Mouse (Mus musculus): ENCODE measurements at regions not wholly inside any gene's neighbourhood (a gene's known extent, or its start where the extent isn't known, plus 50 kb on each side); places are given as distances from the start of the nearest gene placed in this dataset.

- H3K4me3 ChIP-seq (ENCODE audit: low read depth, low read length), result no peak overlapping the region
- 94% methylated on average over 4 of the region's 4 CpGs for WGBS
- no peaks in the 10 kb centered on the region for H3K27me3 ChIP-seq (ENCODE audit: control insufficient read depth, insufficient read depth, low read length)
- H3K9me3 ChIP-seq (ENCODE audit: control insufficient read depth, low read length), result no peaks in the 10 kb centered on the region
- no peak for ATAC-seq (replicated peaks; ENCODE audit: low FRiP score)
- H3K27ac ChIP-seq (ENCODE audit: low read depth, low read length), result no peak overlapping the region
- H3K9ac ChIP-seq (ENCODE audit: low read length), result no peak overlapping the region
- H3K36me3 ChIP-seq (ENCODE audit: control insufficient read depth, insufficient read depth, low read length), result no peaks in the 10 kb centered on the region
- no peak for DNase-seq (ENCODE audit: low spot score)
- no peak overlapping the region for H3K4me2 ChIP-seq (ENCODE audit: low read depth, low read length, severe bottlenecking)
- H3K4me1 ChIP-seq (replicated peaks; ENCODE audit: control insufficient read depth, insufficient read depth, low read length), result no peaks in the 10 kb centered on the region
Measured at GRCm38 (mm10) chr9:14141321-14141720, 133.5 kb upstream of the Sesn3 start.

GRCm38 (mm10) chr9:14143988-14144387 is 130.9 kb upstream of the Sesn3 start:
- no peak overlapping the region for H3K4me3 ChIP-seq (ENCODE audit: low read depth, low read length)
- ATAC-seq (replicated peaks; ENCODE audit: low FRiP score), result no peak
- H3K27me3 ChIP-seq (ENCODE audit: control insufficient read depth, insufficient read depth, low read length), result no peaks in the 10 kb centered on the region
- no peak overlapping the region for H3K9ac ChIP-seq (ENCODE audit: low read length)
- no peaks in the 10 kb centered on the region for H3K36me3 ChIP-seq (ENCODE audit: control insufficient read depth, insufficient read depth, low read length)
- WGBS, result 65% methylated on average over 2 of the region's 2 CpGs
- no peak for DNase-seq (ENCODE audit: low spot score)
- no peak overlapping the region for H3K27ac ChIP-seq (ENCODE audit: low read depth, low read length)
- no peak overlapping the region for H3K4me2 ChIP-seq (ENCODE audit: low read depth, low read length, severe bottlenecking)
- H3K9me3 ChIP-seq (ENCODE audit: control insufficient read depth, low read length), result no peaks in the 10 kb centered on the region
- H3K4me1 ChIP-seq (replicated peaks; ENCODE audit: control insufficient read depth, insufficient read depth, low read length), result no peaks in the 10 kb centered on the region

GRCm38 (mm10) chr9:14147088-14147487 is 127.8 kb upstream of the Sesn3 start:
- Histone ChIP-seq H3K4me1 (replicated peaks; ENCODE audit: control insufficient read depth, insufficient read depth, low read length) (no peaks in the 10 kb centered on the region), H3K4me3 (ENCODE audit: low read depth, low read length) (no peak overlapping the region), H3K27me3 (ENCODE audit: control insufficient read depth, insufficient read depth, low read length) (no peaks in the 10 kb centered on the region), H3K27ac (ENCODE audit: low read depth, low read length) (no peak overlapping the region), H3K9ac (ENCODE audit: low read length) (no peak overlapping the region), H3K9me3 (ENCODE audit: control insufficient read depth, low read length) (no peaks in the 10 kb centered on the region), H3K36me3 (ENCODE audit: control insufficient read depth, insufficient read depth, low read length) (no peaks in the 10 kb centered on the region), H3K4me2 (ENCODE audit: low read depth, low read length, severe bottlenecking) (no peak overlapping the region)
- ATAC-seq (replicated peaks; ENCODE audit: low FRiP score) (no peak), DNase-seq (ENCODE audit: low spot score) (no peak)
- 89% methylated on average over 7 of the region's 7 CpGs for WGBS

GRCm38 (mm10) chr9:14147731-14148130 is 127.1 kb upstream of the Sesn3 start:
- no peaks in the 10 kb centered on the region for H3K36me3 ChIP-seq (ENCODE audit: control insufficient read depth, insufficient read depth, low read length)
- H3K9ac ChIP-seq (ENCODE audit: low read length), result no peak overlapping the region
- ATAC-seq (replicated peaks; ENCODE audit: low FRiP score) (no peak), DNase-seq (ENCODE audit: low spot score) (no peak)
- no peak overlapping the region for H3K4me2 ChIP-seq (ENCODE audit: low read depth, low read length, severe bottlenecking)
- no peaks in the 10 kb centered on the region for H3K27me3 ChIP-seq (ENCODE audit: control insufficient read depth, insufficient read depth, low read length)
- H3K9me3 ChIP-seq (ENCODE audit: control insufficient read depth, low read length), result no peaks in the 10 kb centered on the region
- H3K27ac ChIP-seq (ENCODE audit: low read depth, low read length), result no peak overlapping the region
- no peaks in the 10 kb centered on the region for H3K4me1 ChIP-seq (replicated peaks; ENCODE audit: control insufficient read depth, insufficient read depth, low read length)
- no peak overlapping the region for H3K4me3 ChIP-seq (ENCODE audit: low read depth, low read length)
- WGBS, result 84% methylated on average over 4 of the region's 4 CpGs

- DNase-seq (ENCODE audit: low spot score), result no peak
- WGBS, result 70% methylated on average over 9 of the region's 9 CpGs
- H3K27ac ChIP-seq (ENCODE audit: low read depth, low read length), result no peak overlapping the region
Measured at GRCm38 (mm10) chr9:14150288-14150687, 124.6 kb upstream of the Sesn3 start.

DNA sequence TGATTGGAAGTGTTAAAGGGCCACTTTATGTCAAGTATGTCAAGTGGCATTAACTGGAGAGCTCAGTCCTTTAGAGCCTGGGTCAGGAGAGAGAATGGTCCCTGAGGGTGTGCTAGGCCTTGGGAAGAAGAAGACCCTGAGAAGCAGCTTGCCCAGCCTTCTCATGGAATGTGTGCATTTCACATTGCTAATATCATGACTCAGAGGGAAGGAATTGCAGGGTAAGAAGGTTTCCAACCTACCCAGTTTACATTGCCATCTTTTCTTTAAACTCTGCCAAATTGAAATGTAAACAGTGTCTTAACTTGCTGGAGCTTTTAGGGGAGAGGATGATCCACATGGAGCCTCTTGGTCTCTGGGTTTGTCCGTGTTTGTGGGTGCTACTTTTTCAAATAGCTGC is 117.9 kb upstream of the Sesn3 start:
- ATAC-seq (replicated peaks; ENCODE audit: low FRiP score), result no peak
- Histone ChIP-seq H3K4me3 (ENCODE audit: low read depth, low read length) (no peak overlapping the region), H3K9me3 (ENCODE audit: control insufficient read depth, low read length) (no peaks in the 10 kb centered on the region), H3K27ac (ENCODE audit: low read depth, low read length) (no peak overlapping the region), H3K4me2 (ENCODE audit: low read depth, low read length, severe bottlenecking) (no peak overlapping the region), H3K36me3 (ENCODE audit: control insufficient read depth, insufficient read depth, low read length) (no peaks in the 10 kb centered on the region), H3K9ac (ENCODE audit: low read length) (no peak overlapping the region), H3K27me3 (ENCODE audit: control insufficient read depth, insufficient read depth, low read length) (no peaks in the 10 kb centered on the region), H3K4me1 (replicated peaks; ENCODE audit: control insufficient read depth, insufficient read depth, low read length) (no peaks in the 10 kb centered on the region)
- no peak for DNase-seq (ENCODE audit: low spot score)
- WGBS, result 73% methylated on average over 1 of the region's 1 CpGs

More at GRCm38 (mm10) chr9:14150288-14150687, 124.6 kb upstream of the Sesn3 start:
- Histone ChIP-seq H3K4me3 (ENCODE audit: low read depth, low read length) (no peak overlapping the region), H3K36me3 (ENCODE audit: control insufficient read depth, insufficient read depth, low read length) (no peaks in the 10 kb centered on the region), H3K4me2 (ENCODE audit: low read depth, low read length, severe bottlenecking) (no peak overlapping the region), H3K4me1 (replicated peaks; ENCODE audit: control insufficient read depth, insufficient read depth, low read length) (no peaks in the 10 kb centered on the region), H3K27me3 (ENCODE audit: control insufficient read depth, insufficient read depth, low read length) (no peaks in the 10 kb centered on the region), H3K9me3 (ENCODE audit: control insufficient read depth, low read length) (no peaks in the 10 kb centered on the region), H3K9ac (ENCODE audit: low read length) (no peak overlapping the region)
- ATAC-seq (replicated peaks; ENCODE audit: low FRiP score), result no peak

DNA sequence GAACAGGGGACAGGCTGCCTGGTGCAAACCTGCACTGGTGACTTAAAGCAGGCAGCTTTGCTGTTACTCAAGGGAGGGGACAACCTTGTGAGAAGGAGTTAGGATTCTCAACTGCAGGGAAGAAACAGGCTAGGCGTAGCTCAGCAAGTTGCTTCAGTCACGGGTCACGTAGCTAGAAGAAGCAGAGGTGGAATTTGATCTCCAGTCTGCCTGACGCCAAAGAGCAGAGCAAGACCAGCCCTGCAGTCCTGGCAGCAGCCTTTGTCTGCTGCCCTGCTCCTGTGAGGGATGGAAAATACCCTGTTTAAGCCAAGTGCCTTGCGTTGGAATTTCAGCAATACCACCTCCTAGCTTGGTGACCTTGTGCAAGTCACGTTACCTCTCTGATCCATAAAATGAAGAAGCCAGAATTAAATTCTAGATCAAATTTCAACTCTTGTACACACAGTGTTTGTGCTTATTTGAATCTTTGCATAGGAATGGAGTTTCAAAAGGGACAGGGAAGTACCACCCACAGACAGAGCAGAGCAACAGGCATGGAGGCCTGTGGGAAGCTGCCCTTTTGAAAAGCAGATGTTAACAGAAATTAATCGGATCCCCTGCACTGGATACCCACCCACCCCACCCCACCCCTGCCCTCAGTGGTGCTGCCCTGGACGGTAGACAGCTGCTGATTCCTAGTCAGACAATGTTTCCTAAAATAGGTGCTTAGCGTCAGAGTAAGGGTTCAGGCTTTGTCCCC is 116.6 kb upstream of the Sesn3 start:
- ATAC-seq (replicated peaks; ENCODE audit: low FRiP score) (no peak), DNase-seq (ENCODE audit: low spot score) (no peak)
- Histone ChIP-seq H3K36me3 (ENCODE audit: control insufficient read depth, insufficient read depth, low read length) (no peaks in the 10 kb centered on the region), H3K4me3 (ENCODE audit: low read depth, low read length) (no peak overlapping the region), H3K9ac (ENCODE audit: low read length) (no peak overlapping the region), H3K4me1 (replicated peaks; ENCODE audit: control insufficient read depth, insufficient read depth, low read length) (no peaks in the 10 kb centered on the region), H3K27me3 (ENCODE audit: control insufficient read depth, insufficient read depth, low read length) (no peaks in the 10 kb centered on the region), H3K4me2 (ENCODE audit: low read depth, low read length, severe bottlenecking) (no peak overlapping the region), H3K9me3 (ENCODE audit: control insufficient read depth, low read length) (no peaks in the 10 kb centered on the region), H3K27ac (ENCODE audit: low read depth, low read length) (no peak overlapping the region)
- WGBS, result 32% methylated on average over 9 of the region's 9 CpGs

- DNase-seq (ENCODE audit: low spot score) (no peak), ATAC-seq (replicated peaks; ENCODE audit: low FRiP score) (no peak)
- Histone ChIP-seq H3K27me3 (ENCODE audit: control insufficient read depth, insufficient read depth, low read length) (no peaks in the 10 kb centered on the region), H3K4me1 (replicated peaks; ENCODE audit: control insufficient read depth, insufficient read depth, low read length) (no peaks in the 10 kb centered on the region), H3K27ac (ENCODE audit: low read depth, low read length) (no peak overlapping the region), H3K9ac (ENCODE audit: low read length) (no peak overlapping the region), H3K9me3 (ENCODE audit: control insufficient read depth, low read length) (no peaks in the 10 kb centered on the region), H3K4me2 (ENCODE audit: low read depth, low read length, severe bottlenecking) (no peak overlapping the region), H3K4me3 (ENCODE audit: low read depth, low read length) (no peak overlapping the region), H3K36me3 (ENCODE audit: control insufficient read depth, insufficient read depth, low read length) (no peaks in the 10 kb centered on the region)
- 86% methylated on average over 1 of the region's 1 CpGs for WGBS
Measured at GRCm38 (mm10) chr9:14160207-14160606, 114.7 kb upstream of the Sesn3 start.

DNA sequence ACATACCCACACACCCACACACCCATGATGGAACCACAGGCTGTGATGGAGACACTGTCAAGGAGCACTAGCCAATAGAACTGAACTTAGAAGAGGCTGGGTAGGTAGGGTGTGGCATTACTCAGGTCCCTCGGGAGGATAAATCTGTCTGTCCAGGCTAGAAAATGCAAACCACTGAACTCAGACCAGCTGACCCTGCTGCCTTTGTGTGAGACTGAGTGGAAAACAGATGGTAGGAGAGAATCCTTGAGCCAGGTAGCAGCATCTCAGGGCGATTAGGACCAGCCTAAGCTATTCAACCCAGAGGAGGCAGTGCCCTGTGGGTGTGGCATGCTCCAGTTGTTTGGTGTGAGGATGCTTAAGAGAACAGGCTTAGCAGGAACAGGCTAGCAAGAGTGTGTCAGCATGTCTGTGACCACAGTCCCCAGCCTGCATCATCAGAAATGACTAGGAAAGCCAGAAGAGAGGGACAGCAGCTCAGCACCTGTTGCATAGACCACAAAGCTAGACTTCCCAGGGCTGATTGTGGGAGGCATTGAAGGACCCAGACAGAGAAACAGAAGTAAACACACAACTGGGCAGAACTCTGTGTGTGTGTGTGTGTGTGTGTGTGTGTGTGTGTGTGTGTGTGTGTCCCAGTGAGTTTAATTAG is 103.2 kb upstream of the Sesn3 start:
- Histone ChIP-seq H3K4me3 (ENCODE audit: low read depth, low read length) (no peak overlapping the region), H3K9ac (ENCODE audit: low read length) (no peak overlapping the region), H3K9me3 (ENCODE audit: control insufficient read depth, low read length) (no peaks in the 10 kb centered on the region), H3K27me3 (ENCODE audit: control insufficient read depth, insufficient read depth, low read length) (no peaks in the 10 kb centered on the region), H3K4me2 (ENCODE audit: low read depth, low read length, severe bottlenecking) (no peak overlapping the region), H3K4me1 (replicated peaks; ENCODE audit: control insufficient read depth, insufficient read depth, low read length) (peaks cover 7% of the 10 kb centered on the region; the same call in 1 of the 2 replicates), H3K27ac (ENCODE audit: low read depth, low read length) (no peak overlapping the region), H3K36me3 (ENCODE audit: control insufficient read depth, insufficient read depth, low read length) (no peaks in the 10 kb centered on the region)
- DNase-seq (ENCODE audit: low spot score) (no peak), ATAC-seq (replicated peaks; ENCODE audit: low FRiP score) (no peak)
- WGBS, result 74% methylated on average over 2 of the region's 2 CpGs

All from forebrain, embryonic 11.5 days (tissue).